Mouse (Mus musculus): ENCODE data around the gene Pdss2.
"Not testable (repeated sequence)": the region's sequence is repeated elsewhere in the genome, so short reads cannot be mapped to it uniquely, and the experiment has no call there.

The Pdss2 gene

GRCm38 (mm10) chr10:43378279-43378678, 157.0 kb downstream of the Pdss2 start:
- peak; percentile 78 to 82 for DNase-seq

GRCm38 (mm10) chr10:43378732-43379644, 157.7 kb downstream of the Pdss2 start:
- DNase-seq = no peak

GRCm38 (mm10) chr10:43382660-43383059, 161.4 kb downstream of the Pdss2 start:
- DNase-seq = no peak

GRCm38 (mm10) chr10:43384623-43385022, 163.3 kb downstream of the Pdss2 start:
- DNase-seq = no peak

- DNase-seq = no peak
Observed at GRCm38 (mm10) chr10:43392921-43393320, 171.6 kb downstream of the Pdss2 start.

GRCm38 (mm10) chr10:43393818-43394217, 172.5 kb downstream of the Pdss2 start:
- DNase-seq = no peak

- no peak for DNase-seq
Observed at GRCm38 (mm10) chr10:43395824-43396223, 174.5 kb downstream of the Pdss2 start.

GRCm38 (mm10) chr10:43399596-43400316, 178.5 kb downstream of the Pdss2 start:
- peak; percentile 20 to 27 for DNase-seq

GRCm38 (mm10) chr10:43406107-43406506, 184.8 kb downstream of the Pdss2 start:
- no peak for DNase-seq

- DNase-seq = peak in 1 of 2 experiments; percentile 18
Observed at GRCm38 (mm10) chr10:43406885-43407284, 185.6 kb downstream of the Pdss2 start.

- DNase-seq = no peak
Observed at GRCm38 (mm10) chr10:43409506-43410230, 188.4 kb downstream of the Pdss2 start.

- DNase-seq = not testable (repeated sequence)
Observed at GRCm38 (mm10) chr10:43411164-43411563, 189.9 kb downstream of the Pdss2 start.

- no peak for DNase-seq
Observed at GRCm38 (mm10) chr10:43417346-43417745, 196.1 kb downstream of the Pdss2 start.

GRCm38 (mm10) chr10:43420660-43421413, 199.6 kb downstream of the Pdss2 start:
- peak; percentile 26 to 44 for DNase-seq

- no peak for DNase-seq
Observed at GRCm38 (mm10) chr10:43422061-43422770, 200.9 kb downstream of the Pdss2 start.

GRCm38 (mm10) chr10:43424545-43424944, 203.3 kb downstream of the Pdss2 start:
- DNase-seq = no peak

GRCm38 (mm10) chr10:43430606-43431005, 209.3 kb downstream of the Pdss2 start:
- peak; percentile 29 to 31 for DNase-seq

GRCm38 (mm10) chr10:43434326-43434725, 213.0 kb downstream of the Pdss2 start:
- DNase-seq = no peak

- no peak for DNase-seq
Observed at GRCm38 (mm10) chr10:43435757-43436156, 214.5 kb downstream of the Pdss2 start.

- peak; percentile 35 to 43 for DNase-seq
Observed at GRCm38 (mm10) chr10:43439492-43439941, 218.2 kb downstream of the Pdss2 start.

- peak; percentile 26 to 28 for DNase-seq
Observed at GRCm38 (mm10) chr10:43440050-43440449, 218.8 kb downstream of the Pdss2 start.

Data from cerebellum, postnatal 10 days (tissue).